Mouse (Mus musculus) intestine, embryonic 16.5 days (tissue): ENCODE data around the gene Ralgps1. TPM values are rescaled to one million over a fixed set of nuclear protein-coding genes. Genes with fewer than 3 reads are reported as not detected.

ENCODE experiments used
- ATAC-seq: fragments of 200-750 bp; cut with Nextera tagmentation; 2 replicates; pipeline ENCODE4 v1.8.0; 2017; ENCODE audit warnings: moderate TSS enrichment, moderate library complexity
- H3K27ac ChIP-seq: fragments of 300-500 bp; sonication (generic); 2 replicates; pipeline ENCODE4 v1.5.1; 2014; ENCODE audit warnings: mild to moderate bottlenecking, low read length
- H3K27me3 ChIP-seq: fragments of 300-500 bp; sonication (generic); replicated peaks from 2 replicates; pipeline ENCODE4 v1.6.1; 2014; ENCODE audit warnings: low read length, control low read depth, mixed read lengths; ENCODE audit not compliant: control insufficient read depth, insufficient read depth
- H3K36me3 ChIP-seq: fragments of 300-500 bp; sonication (generic); 2 replicates; pipeline ENCODE4 v1.6.1; 2014; ENCODE audit warnings: low read length, control low read depth; ENCODE audit not compliant: control insufficient read depth, insufficient read depth
- H3K4me1 ChIP-seq: fragments of 300-500 bp; sonication (generic); 2 replicates; pipeline ENCODE4 v1.6.1; 2014; ENCODE audit warnings: low read length, control low read depth, mixed read lengths; ENCODE audit not compliant: control insufficient read depth, insufficient read depth
- H3K4me2 ChIP-seq: fragments of 300-500 bp; sonication (generic); 2 replicates; pipeline ENCODE4 v1.6.1; 2014; ENCODE audit warnings: low read depth, low read length, control low read depth
- H3K4me3 ChIP-seq: fragments of 300-500 bp; sonication (generic); 2 replicates; pipeline ENCODE4 v1.5.1; 2014; ENCODE audit warnings: mild to moderate bottlenecking, low read length
- H3K9ac ChIP-seq: fragments of 300-500 bp; sonication (generic); 2 replicates; pipeline ENCODE4 v1.6.1; 2014; ENCODE audit warnings: low read depth, low read length
- H3K9me3 ChIP-seq: fragments of 300-500 bp; sonication (generic); 2 replicates; pipeline ENCODE4 v1.6.1; 2016; ENCODE audit warnings: low read length, control low read depth; ENCODE audit not compliant: control insufficient read depth
- WGBS: fragments of 180-500 bp; shearing (Covaris S2); extraction: QIAGEN DNeasy Blood & Tissue Kit; methylation state at CpG from one replicate; pipeline ENCODE4 v1.1.7; 2014; 5-methylcytosine and 5-hydroxymethylcytosine counted together
- polyA plus RNA-seq: library from polyadenylated mRNA; unstranded; fragments of >200 nt; fragmentation: Nextera tagmentation; extraction: Ambion mirVana; gene quantifications from 2 replicates; pipeline ENCODE4 v1.2.1, GENCODE M21; 2015

Gene Ralgps1
- polyA plus RNA-seq, 1 experiment from 2014 or later, result 6.3 TPM

DNA sequence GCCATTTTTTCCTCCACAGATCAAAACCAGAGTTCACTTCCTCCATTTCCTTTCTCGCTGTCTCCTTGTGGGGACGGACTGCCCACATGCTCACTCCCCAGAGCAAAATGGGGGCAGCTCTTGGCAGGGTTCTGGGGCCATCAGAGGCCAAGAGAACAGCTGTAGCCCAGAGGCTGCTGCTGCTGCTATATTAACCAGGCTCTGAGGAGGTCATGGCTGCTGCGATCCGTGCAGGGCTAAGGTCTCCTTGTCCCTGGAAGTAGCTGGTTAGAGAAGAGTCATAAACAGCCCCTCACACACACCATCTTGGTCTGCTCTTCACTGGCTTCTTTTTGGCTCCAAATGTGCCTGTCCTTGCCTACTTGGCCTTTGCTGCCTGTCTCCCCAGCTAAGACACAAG is 206.1 kb downstream of the Ralgps1 start:
- H3K4me1 ChIP-seq, result peaks cover 17% of the 10 kb centered on the region
- no peaks in the 10 kb centered on the region for H3K36me3 ChIP-seq
- no peaks in the 10 kb centered on the region for H3K9me3 ChIP-seq
- no peak for ATAC-seq
- WGBS, result 52% methylated on average over 4 of the region's 4 CpGs
- H3K4me3 ChIP-seq, result no peak overlapping the region
- H3K27me3 ChIP-seq, result no peaks in the 10 kb centered on the region
- peak overlapping the region; percentile 26 for H3K27ac ChIP-seq
- 0 out of 2 replicates have a peak overlapping the region, but pooled peaks have one; percentile 23 for H3K9ac ChIP-seq
- H3K4me2 ChIP-seq, result no peak overlapping the region

DNA sequence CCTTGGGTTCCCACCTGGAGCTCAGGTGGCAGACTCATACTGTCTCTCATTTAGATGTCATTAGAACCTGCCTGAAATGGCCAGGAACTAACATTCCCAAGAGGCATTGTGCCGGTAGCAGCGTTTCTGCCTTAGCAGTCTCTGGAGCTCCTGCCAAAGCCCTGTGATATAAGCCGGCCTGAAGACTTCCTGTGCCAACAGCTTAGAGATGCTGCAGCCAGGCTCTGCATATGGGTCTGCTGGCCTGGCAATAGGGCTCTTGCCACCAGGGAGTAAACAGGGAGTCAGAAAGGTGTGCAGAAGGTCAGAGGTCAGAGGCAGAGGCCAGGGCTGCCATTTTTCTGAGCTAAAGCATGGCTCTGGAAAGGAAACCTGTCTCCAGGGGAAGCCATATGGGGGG is 206.6 kb downstream of the Ralgps1 start:
- no peaks in the 10 kb centered on the region for H3K9me3 ChIP-seq
- no peak overlapping the region for H3K4me3 ChIP-seq
- H3K4me1 ChIP-seq, result peaks cover 22% of the 10 kb centered on the region
- no peak overlapping the region for H3K9ac ChIP-seq
- H3K27me3 ChIP-seq, result no peaks in the 10 kb centered on the region
- H3K4me2 ChIP-seq, result no peak overlapping the region
- ATAC-seq, result no peak
- no peak overlapping the region for H3K27ac ChIP-seq
- 58% methylated on average over 3 of the region's 3 CpGs for WGBS
- H3K36me3 ChIP-seq, result no peaks in the 10 kb centered on the region

DNA sequence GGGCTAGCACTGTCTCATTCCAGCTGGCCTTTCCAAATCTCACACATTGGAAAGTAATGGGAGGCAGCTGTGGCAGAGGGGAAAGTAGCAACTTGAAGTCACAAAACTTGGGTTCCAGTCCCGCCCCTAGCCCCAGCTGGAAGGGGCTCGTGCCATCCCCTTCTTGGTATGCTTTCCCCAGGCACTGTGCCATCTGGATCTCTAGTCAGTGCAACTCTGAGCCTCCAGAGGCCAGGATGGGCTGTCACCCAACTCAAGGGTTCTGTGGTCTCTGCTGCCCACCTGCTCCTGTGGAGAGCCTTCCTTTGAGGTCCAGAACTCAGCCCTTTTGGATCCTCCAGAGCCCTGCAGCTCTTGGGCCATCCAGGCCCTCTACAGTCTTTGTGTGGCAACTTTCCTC is 209.2 kb downstream of the Ralgps1 start:
- H3K27me3 ChIP-seq, result no peaks in the 10 kb centered on the region
- no peak overlapping the region for H3K4me3 ChIP-seq
- ATAC-seq, result no peak
- H3K4me1 ChIP-seq, result peaks cover 27% of the 10 kb centered on the region
- H3K27ac ChIP-seq, result no peak overlapping the region
- H3K9ac ChIP-seq, result no peak overlapping the region
- H3K9me3 ChIP-seq, result no peaks in the 10 kb centered on the region
- H3K4me2 ChIP-seq, result no peak overlapping the region
- 97% methylated on average over 2 of the region's 2 CpGs for WGBS
- no peaks in the 10 kb centered on the region for H3K36me3 ChIP-seq

DNA sequence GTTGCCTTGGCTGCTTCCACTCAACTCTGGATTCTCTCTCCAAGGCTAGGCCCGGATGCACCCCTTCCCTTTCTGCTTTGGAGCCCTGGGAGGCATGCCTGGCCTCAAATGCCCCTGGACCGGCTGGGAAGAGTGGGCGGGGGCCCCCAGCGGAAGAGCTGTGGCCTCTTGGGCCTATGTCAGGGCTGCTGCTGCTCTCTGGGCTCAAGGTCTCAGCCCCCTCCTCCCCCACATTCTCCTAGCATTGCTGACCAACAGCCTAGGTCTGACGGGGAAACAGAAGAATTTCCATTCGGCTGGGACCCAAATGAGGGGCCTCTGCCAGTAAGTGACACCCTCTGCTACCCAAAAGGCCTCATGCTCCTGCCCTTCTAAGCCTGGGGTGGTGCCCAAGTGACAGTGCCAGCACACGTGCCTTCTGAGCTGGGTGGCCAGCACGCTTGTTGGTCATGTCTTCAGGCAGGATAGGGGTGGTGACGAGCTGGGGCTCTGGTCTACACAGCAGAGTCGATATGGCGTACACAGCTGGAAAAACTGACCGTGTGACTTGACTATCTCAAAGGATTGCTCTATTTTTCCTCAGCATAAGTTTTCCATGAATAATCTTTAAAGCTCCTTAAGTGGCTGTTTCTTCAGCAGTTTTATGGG is 210.8 kb downstream of the Ralgps1 start:
- peaks cover 16% of the 10 kb centered on the region for H3K4me1 ChIP-seq
- H3K9ac ChIP-seq, result no peak overlapping the region
- WGBS, result 71% methylated on average over 12 of the region's 12 CpGs
- H3K27me3 ChIP-seq, result no peaks in the 10 kb centered on the region
- H3K4me3 ChIP-seq, result no peak overlapping the region
- no peak for ATAC-seq
- H3K36me3 ChIP-seq, result no peaks in the 10 kb centered on the region
- no peak overlapping the region for H3K27ac ChIP-seq
- no peak overlapping the region for H3K4me2 ChIP-seq
- H3K9me3 ChIP-seq, result no peaks in the 10 kb centered on the region

DNA sequence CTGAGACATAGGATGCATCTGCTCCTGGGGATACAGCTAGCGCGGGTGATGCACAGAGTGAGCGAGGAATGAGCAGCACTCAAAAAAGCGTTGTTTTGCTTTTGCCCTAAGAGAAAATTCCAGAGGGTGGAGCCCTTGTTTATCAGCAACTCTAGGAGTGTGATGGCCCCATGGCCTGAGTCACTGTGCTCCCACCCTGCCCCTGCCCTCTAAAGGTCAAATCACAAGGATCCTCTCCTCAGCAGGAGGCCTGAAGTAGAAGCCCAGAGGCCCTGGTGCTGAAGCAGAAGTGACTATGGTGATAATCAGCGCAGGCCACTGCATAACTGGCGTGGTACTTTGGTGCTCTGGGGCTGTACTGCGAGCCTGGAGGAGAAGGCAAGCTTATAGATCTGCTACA is 211.7 kb downstream of the Ralgps1 start:
- Histone ChIP-seq H3K36me3 (no peaks in the 10 kb centered on the region), H3K4me1 (peaks cover 10% of the 10 kb centered on the region; the same call in 1 of the 2 replicates), H3K27me3 (no peaks in the 10 kb centered on the region), H3K4me2 (no peak overlapping the region), H3K9ac (no peak overlapping the region), H3K9me3 (no peaks in the 10 kb centered on the region), H3K27ac (no peak overlapping the region), H3K4me3 (no peak overlapping the region)
- WGBS, result 79% methylated on average over 7 of the region's 7 CpGs
- ATAC-seq, result no peak

DNA sequence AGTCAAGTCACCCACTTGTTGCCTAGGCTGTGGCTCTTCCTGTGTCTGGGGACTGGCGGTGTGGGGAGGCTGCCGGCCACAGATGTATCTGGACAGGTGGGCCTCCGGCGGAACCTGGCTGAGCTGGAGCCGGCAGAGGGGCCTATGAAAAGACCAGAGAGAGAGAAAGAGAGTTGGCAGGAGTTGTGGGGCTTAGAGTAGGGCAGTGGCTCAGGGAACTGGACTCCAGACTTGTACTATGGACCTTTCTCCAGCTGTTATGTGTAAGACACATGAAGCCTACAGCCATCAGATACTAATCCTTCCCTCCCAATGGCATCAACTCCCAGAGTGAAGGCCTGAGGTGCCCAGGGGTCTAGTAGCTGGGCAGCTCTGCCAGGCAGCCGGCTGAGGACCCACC is 212.4 kb downstream of the Ralgps1 start:
- no peaks in the 10 kb centered on the region for H3K36me3 ChIP-seq
- 0 out of 2 replicates have a peak, but pooled peaks have one; percentile 34 for ATAC-seq
- H3K4me2 ChIP-seq, result no peak overlapping the region
- no peak overlapping the region for H3K27ac ChIP-seq
- H3K9me3 ChIP-seq, result no peaks in the 10 kb centered on the region
- no peak overlapping the region for H3K4me3 ChIP-seq
- H3K27me3 ChIP-seq, result no peaks in the 10 kb centered on the region
- peaks cover 9% of the 10 kb centered on the region; the same call in 1 of the 2 replicates for H3K4me1 ChIP-seq
- peak overlapping the region; percentile 34; the same call in 1 of the 2 replicates for H3K9ac ChIP-seq
- 89% methylated on average over 6 of the region's 6 CpGs for WGBS

DNA sequence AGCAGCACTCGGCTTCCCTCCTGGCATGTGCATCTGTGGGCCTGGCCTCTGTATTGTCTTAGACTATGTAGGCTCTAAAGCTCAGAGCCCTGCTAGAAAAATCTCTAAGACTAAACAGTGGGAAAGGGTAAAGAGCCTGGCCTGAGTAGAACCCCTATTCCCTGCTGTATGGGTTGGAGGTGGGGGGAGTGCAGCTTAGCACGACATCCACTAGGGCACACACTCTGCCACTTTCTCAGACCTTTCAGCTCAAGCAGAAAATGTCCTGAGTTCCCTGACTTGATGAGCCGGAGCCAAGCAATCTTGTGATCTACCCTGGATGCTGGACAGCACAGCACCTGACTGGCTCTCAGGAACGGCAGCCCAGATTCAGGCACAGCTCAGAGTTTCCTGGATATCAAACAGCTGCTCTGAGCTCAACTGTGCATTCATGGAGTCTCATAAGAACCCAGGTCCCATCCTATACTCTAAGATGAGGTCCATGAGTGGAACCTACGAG is 215.0 kb downstream of the Ralgps1 start:
- no peak overlapping the region for H3K27ac ChIP-seq
- no peaks in the 10 kb centered on the region for H3K9me3 ChIP-seq
- H3K27me3 ChIP-seq, result no peaks in the 10 kb centered on the region
- no peak for ATAC-seq
- H3K4me2 ChIP-seq, result no peak overlapping the region
- H3K9ac ChIP-seq, result no peak overlapping the region
- 70% methylated on average over 5 of the region's 5 CpGs for WGBS
- no peaks in the 10 kb centered on the region for H3K36me3 ChIP-seq
- peaks cover 9% of the 10 kb centered on the region; the same call in 1 of the 2 replicates for H3K4me1 ChIP-seq
- no peak overlapping the region for H3K4me3 ChIP-seq

DNA sequence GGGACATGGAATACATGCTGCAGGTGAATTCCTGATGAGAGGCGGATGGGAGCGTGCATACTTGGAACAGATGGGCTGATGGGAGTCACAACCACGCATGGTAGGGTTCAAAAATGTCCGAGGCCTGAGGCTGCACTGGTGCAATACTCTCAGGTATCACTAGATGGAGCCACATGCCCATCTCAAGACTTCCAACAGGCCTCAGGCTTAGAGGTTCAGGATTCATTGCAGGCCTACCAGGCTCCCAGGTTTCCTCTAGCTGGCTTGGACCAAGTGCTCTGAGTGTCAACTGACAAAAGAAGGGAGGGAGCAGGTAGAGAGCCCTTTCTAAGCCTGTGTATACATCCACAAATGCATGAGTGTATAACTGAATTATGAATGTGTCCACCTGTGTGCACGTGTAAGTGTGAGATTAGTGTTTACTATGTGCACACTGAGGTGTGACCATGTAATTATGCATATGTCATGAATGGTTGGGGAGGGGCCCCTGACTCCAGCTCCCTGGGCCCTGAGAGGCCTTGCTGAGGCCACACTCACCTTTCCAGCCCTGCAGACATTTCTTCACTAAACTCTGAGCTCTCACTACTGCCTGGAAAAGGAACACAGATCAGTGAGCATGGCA is 216.4 kb downstream of the Ralgps1 start:
- ATAC-seq, result peak; percentile 47
- Histone ChIP-seq H3K4me3 (no peak overlapping the region), H3K27me3 (no peaks in the 10 kb centered on the region), H3K36me3 (no peaks in the 10 kb centered on the region), H3K4me2 (no peak overlapping the region), H3K9me3 (no peaks in the 10 kb centered on the region), H3K9ac (no peak overlapping the region), H3K4me1 (peaks cover 7% of the 10 kb centered on the region; the same call in 1 of the 2 replicates), H3K27ac (no peak overlapping the region)
- 19% methylated on average over 5 of the region's 5 CpGs for WGBS

DNA sequence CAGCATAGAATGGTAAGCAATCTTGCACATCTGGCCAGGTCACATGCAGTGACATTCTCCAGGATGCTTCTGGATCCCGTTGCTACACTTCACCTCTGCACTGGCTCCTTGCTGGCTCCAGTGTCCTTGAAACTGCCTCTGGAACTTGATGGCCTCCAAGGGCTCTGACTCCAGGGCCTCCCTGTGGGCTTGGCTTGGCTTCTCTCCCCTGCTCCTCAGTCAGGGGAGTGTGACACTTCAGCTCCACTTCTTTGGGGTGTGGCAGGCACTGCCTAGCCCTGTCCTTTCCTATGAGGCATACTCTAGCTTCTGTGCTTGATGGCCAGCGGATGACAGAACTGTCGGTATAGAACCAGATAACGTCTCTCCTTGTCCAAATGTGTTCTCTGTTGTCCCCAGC is 224.3 kb downstream of the Ralgps1 start:
- no peak overlapping the region for H3K9ac ChIP-seq
- H3K4me1 ChIP-seq, result no peaks in the 10 kb centered on the region
- H3K36me3 ChIP-seq, result no peaks in the 10 kb centered on the region
- H3K9me3 ChIP-seq, result no peaks in the 10 kb centered on the region
- no peaks in the 10 kb centered on the region for H3K27me3 ChIP-seq
- no peak overlapping the region for H3K4me2 ChIP-seq
- 70% methylated on average over 4 of the region's 4 CpGs for WGBS
- H3K4me3 ChIP-seq, result no peak overlapping the region
- no peak overlapping the region for H3K27ac ChIP-seq
- ATAC-seq, result no peak
